Mouse (Mus musculus) midbrain, embryonic 13.5 days (tissue): ENCODE results near the gene Tmem125. TPM values are rescaled to one million over a fixed set of nuclear protein-coding genes. Genes with fewer than 3 reads are reported as not detected.

Source experiments
- ATAC-seq: fragments of 200-750 bp; cut with Nextera tagmentation; 2 replicates; pipeline ENCODE4 v1.8.0; 2017; ENCODE audit warnings: mild to moderate bottlenecking, moderate TSS enrichment, moderate library complexity
- H3K27ac ChIP-seq: fragments of 300-500 bp; sonication (generic); 2 replicates; pipeline ENCODE4 v1.5.1; 2015; ENCODE audit warnings: inconsistent platforms, mild to moderate bottlenecking, moderate library complexity
- H3K27me3 ChIP-seq: fragments of 300-500 bp; sonication (generic); 2 replicates; pipeline ENCODE4 v1.6.1; 2015; ENCODE audit warnings: mild to moderate bottlenecking, inconsistent platforms
- H3K36me3 ChIP-seq: fragments of 300-500 bp; sonication (generic); 2 replicates; pipeline ENCODE4 v1.6.1; 2015; ENCODE audit warnings: mild to moderate bottlenecking, inconsistent platforms
- H3K4me1 ChIP-seq: fragments of 300-500 bp; sonication (generic); replicated peaks from 2 replicates; pipeline ENCODE4 v1.6.1; 2015; ENCODE audit warnings: inconsistent platforms
- H3K4me2 ChIP-seq: fragments of 300-500 bp; sonication (generic); replicated peaks from 2 replicates; pipeline ENCODE4 v1.6.1; 2015; ENCODE audit warnings: moderate library complexity, mild to moderate bottlenecking, inconsistent platforms
- H3K4me3 ChIP-seq: fragments of 300-500 bp; sonication (generic); replicated peaks from 2 replicates; pipeline ENCODE4 v1.5.1; 2015; ENCODE audit warnings: mild to moderate bottlenecking, inconsistent platforms
- H3K9ac ChIP-seq: fragments of 300-500 bp; sonication (generic); replicated peaks from 2 replicates; pipeline ENCODE4 v1.6.1; 2015; ENCODE audit warnings: mild to moderate bottlenecking, inconsistent platforms
- H3K9me3 ChIP-seq: fragments of 300-500 bp; sonication (generic); 2 replicates; pipeline ENCODE4 v1.6.1; 2016; ENCODE audit warnings: mild to moderate bottlenecking, inconsistent platforms
- WGBS: fragments of 180-500 bp; shearing (Covaris S2); methylation state at CpG from one replicate; pipeline ENCODE4 v1.1.7; 2015; 5-methylcytosine and 5-hydroxymethylcytosine counted together
- polyA plus RNA-seq: library from polyadenylated mRNA; unstranded; fragments of >200 nt; fragmentation: Nextera tagmentation; extraction: Ambion mirVana; gene quantifications from 2 replicates; pipeline ENCODE4 v1.2.1, GENCODE M21; 2015

Gene Tmem125
- polyA plus RNA-seq, 1 experiment from 2014 or later, result not detected

DNA sequence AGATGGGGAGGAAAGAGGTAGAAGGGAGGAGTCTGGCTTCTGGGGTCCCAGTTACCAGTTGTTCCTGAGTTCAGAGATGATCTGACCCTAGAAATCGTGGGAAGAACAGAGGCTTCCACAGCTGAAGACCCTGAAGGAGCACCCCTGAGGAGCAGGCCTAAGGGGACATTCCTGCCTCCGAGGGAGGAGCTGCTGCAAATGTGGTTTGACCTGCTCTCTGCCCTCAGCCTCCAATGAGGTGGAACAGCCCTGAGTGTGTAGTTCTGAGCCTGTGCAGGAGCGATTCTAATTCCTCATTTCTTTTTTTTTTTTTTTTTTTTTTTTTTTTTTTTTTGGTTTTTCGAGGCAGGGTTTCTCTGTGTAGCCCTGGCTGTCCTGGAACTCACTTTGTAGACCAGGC lies 10.7 kb downstream of the Tmem125 start:
- Histone ChIP-seq H3K4me3 (no peak overlapping the region), H3K9me3 (no peaks in the 10 kb centered on the region), H3K27me3 (no peaks in the 10 kb centered on the region), H3K4me1 (no peaks in the 10 kb centered on the region), H3K27ac (no peak overlapping the region), H3K4me2 (no peak overlapping the region), H3K36me3 (no peaks in the 10 kb centered on the region), H3K9ac (no peak overlapping the region)
- no peak for ATAC-seq
- WGBS, result 51% methylated on average over 3 of the region's 4 CpGs

DNA sequence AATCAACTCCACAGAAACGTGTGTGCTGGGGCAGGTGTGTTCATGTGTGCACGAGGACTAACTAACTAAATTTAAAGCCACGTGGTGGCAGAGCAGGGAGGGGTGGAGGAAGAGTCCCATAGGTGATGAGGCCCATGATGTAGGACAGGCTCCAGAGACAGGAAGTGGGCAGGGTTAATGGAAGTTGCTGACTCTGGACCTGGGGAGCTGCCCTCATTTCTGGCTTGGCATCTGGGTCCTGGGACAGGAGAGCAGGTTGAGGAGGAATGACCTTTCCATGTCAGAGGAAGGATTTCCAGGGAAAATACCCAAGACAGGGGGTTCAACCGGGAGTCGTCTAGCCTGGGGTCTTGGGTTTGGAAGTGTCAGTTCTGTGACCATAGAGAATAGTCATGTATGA lies 11.2 kb downstream of the Tmem125 start:
- H3K4me2 ChIP-seq, result no peak overlapping the region

DNA sequence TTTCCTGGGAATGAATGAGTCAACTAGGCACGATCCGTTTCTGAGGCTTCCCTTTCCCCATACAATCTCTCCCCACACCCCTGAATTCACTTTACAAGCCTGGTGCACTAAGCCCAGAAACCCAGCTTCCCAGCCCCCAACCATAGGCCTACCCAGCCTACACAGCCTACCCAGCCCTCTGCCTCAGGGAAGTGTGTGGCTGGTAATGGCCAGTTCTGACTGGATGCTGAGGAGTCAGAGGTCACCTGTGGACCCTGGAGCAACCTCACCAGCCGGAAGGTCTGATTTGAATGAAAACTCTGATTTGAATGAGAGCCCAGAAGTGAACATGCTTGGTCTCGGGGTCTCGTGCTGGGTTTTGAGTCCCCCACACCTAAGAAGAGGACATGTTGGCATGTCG lies 16.1 kb downstream of the Tmem125 start:
- Histone ChIP-seq H3K4me2 (no peak overlapping the region), H3K9me3 (no peaks in the 10 kb centered on the region), H3K27ac (no peak overlapping the region), H3K4me1 (no peaks in the 10 kb centered on the region), H3K9ac (no peak overlapping the region), H3K27me3 (no peaks in the 10 kb centered on the region), H3K36me3 (no peaks in the 10 kb centered on the region), H3K4me3 (no peak overlapping the region)
- ATAC-seq, result no peak
- WGBS, result 82% methylated on average over 6 of the region's 6 CpGs

More for the DNA sequence above, 11.2 kb downstream of the Tmem125 start:
- no peaks in the 10 kb centered on the region for H3K9me3 ChIP-seq
- WGBS, result 80% methylated on average over 5 of the region's 5 CpGs
- ATAC-seq, result no peak
- no peaks in the 10 kb centered on the region for H3K27me3 ChIP-seq
- no peaks in the 10 kb centered on the region for H3K4me1 ChIP-seq
- H3K36me3 ChIP-seq, result no peaks in the 10 kb centered on the region
- H3K4me3 ChIP-seq, result no peak overlapping the region
- no peak overlapping the region for H3K27ac ChIP-seq
- H3K9ac ChIP-seq, result no peak overlapping the region

DNA sequence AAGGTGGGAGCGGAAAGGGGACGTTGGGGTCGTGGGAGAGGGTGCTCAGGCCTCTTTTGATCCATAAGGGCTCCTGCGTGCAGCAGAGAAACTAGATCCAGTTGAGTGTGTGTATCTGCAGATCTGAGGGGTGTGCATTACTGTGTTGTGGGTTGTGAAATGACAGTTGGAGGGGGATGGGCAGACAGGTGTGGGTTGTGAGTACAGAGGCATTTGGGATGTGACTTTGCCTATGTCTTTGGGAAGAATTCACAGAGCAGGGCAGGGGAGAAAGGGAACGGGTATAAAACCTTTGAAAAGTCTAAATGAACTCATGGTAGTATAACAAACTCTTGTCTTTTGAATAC lies 16.5 kb downstream of the Tmem125 start:
- no peak overlapping the region for H3K27ac ChIP-seq
- no peaks in the 10 kb centered on the region for H3K36me3 ChIP-seq
- ATAC-seq, result no peak
- H3K9ac ChIP-seq, result no peak overlapping the region
- H3K4me3 ChIP-seq, result no peak overlapping the region
- no peaks in the 10 kb centered on the region for H3K27me3 ChIP-seq
- no peaks in the 10 kb centered on the region for H3K4me1 ChIP-seq
- H3K9me3 ChIP-seq, result no peaks in the 10 kb centered on the region
- no peak overlapping the region for H3K4me2 ChIP-seq
- WGBS, result 44% methylated on average over 5 of the region's 5 CpGs

DNA sequence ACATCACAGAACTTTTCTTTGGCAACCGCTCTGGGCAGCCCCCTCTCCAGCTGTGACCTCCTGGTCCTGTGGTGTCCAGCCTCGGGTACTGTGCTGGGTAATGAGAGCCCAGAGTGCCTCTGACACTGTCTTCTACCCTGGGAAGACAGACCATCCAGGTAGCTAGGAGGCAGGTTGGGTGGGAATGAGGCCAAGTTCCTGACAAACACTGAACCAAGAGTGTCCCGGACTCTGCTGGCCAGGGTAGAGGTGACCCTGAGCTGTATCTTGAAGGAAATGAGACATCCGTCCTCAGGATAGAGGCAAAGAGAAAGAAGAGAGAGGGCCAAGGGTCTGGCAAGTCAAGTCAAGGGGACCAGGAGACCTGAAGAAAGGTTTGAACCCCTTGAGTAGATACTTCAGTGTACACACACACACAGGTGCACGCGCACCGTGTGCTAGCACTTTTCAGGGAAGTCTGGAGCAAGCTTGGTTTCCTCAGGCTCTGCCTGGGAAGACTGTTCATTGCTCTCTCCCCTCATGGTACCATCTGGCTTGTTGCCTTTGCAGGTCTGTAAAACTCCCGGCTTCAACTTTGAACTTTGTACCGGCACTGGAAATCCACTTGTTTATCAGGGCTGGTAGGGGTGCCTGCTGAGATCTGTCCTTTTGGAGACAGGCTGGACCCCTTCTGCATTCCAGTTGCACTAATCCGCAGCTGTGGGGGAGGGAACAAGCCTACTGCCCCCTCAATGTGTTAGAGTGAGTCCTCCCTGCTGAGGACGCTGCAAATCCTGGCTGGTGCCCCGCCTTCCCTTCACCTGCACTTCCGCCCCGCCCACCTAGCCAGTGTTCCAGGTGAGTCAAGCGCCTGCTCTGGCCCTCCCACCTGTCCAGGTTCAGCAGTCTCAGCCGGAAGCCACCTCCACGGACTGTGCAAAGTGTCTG lies 17.2 kb downstream of the Tmem125 start, which contains the start of gene 2610528J11Rik:
Gene 2610528J11Rik, plus strand, starts transcription at position 592 of the 927 bp plus-strand sequence.
- H3K27ac ChIP-seq, result no peak within 1 kb of the TSS
- 33% methylated on average over 17 of the region's 17 CpGs for WGBS

DNA sequence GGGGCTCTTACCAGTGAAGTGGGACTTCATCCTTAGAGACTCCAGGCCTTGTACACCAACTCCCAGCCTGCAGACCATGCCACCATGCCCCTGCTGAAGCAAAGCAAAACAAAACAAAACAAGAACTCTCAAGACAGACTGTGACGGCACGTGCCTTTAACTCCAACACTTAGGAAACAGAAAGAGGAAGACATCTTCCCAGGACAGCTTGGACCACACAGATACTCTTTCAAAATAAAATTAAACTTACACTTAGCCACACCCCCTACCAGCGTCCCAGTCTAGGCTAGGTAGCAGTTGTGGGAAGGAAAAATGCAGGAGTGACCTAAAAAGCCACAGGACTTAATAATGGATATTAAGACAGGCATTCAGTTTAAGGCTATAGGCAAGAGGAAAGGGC lies 18.1 kb downstream of the Tmem125 start:
- no peak overlapping the region for H3K9ac ChIP-seq
- H3K4me2 ChIP-seq, result no peak overlapping the region
- H3K4me1 ChIP-seq, result no peaks in the 10 kb centered on the region
- no peaks in the 10 kb centered on the region for H3K27me3 ChIP-seq
- H3K4me3 ChIP-seq, result no peak overlapping the region
- no peaks in the 10 kb centered on the region for H3K36me3 ChIP-seq
- no peak overlapping the region for H3K27ac ChIP-seq
- WGBS, result 91% methylated on average over 3 of the region's 3 CpGs
- ATAC-seq, result no peak
- no peaks in the 10 kb centered on the region for H3K9me3 ChIP-seq

More for the DNA sequence above, 17.2 kb downstream of the Tmem125 start, which contains the start of gene 2610528J11Rik:
- Histone ChIP-seq H3K27me3 (no peaks in the 10 kb centered on the region), H3K4me3 (no peak within 1 kb of the TSS), H3K4me2 (no peak within 1 kb of the TSS), H3K9ac (no peak within 1 kb of the TSS), H3K9me3 (no peaks in the 10 kb centered on the region), H3K36me3 (no peaks in the 10 kb centered on the region), H3K4me1 (no peaks in the 10 kb centered on the region)
- no peak for ATAC-seq

DNA sequence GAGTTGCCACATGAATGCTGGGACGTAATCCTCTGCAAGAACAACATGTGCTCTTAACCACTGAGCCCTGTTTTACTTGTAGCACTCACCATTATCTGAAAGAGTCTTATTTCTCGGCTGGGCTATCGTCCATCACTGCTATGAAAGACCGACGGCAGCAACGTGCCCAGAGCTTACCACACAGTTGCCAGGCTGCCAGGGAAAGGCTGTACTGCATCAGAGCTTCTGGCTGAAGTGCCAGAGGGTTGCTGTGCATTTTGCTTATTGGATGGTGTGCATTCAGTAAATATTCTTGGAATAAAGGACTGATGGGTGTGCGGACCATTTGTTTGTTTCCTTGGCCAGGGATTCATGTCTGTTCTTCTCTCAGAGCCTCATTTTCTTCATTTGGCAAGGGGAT lies 19.9 kb downstream of the Tmem125 start:
- no peak overlapping the region for H3K27ac ChIP-seq
- no peak overlapping the region for H3K9ac ChIP-seq
- H3K4me1 ChIP-seq, result no peaks in the 10 kb centered on the region
- 80% methylated on average over 7 of the region's 7 CpGs for WGBS
- H3K9me3 ChIP-seq, result no peaks in the 10 kb centered on the region
- H3K36me3 ChIP-seq, result no peaks in the 10 kb centered on the region
- no peak for ATAC-seq
- no peaks in the 10 kb centered on the region; the same call in 1 of the 2 replicates for H3K27me3 ChIP-seq
- no peak overlapping the region for H3K4me2 ChIP-seq
- no peak overlapping the region for H3K4me3 ChIP-seq

DNA sequence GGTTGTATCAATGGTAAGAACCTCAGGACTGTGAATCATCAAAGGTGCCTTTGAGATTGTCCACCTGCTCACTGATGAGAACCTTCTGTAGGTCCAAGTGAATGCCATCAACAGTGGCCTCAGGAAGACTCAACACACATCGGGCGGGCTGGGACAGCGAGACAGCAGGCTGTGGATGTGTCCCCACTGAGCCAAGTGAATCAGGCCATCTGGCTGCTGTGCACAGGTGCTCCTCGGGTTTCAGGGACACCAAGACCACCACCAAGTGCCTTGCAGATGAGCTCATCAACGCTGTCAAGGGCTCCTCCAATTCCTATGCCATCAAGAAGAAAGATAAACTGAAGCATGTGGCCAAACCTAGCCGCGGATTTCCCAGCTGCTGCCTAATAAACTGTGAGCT lies 21.6 kb downstream of the Tmem125 start:
- Histone ChIP-seq H3K4me1 (peaks cover 4% of the 10 kb centered on the region), H3K4me3 (no peak overlapping the region), H3K27me3 (peaks cover 6% of the 10 kb centered on the region; the same call in 1 of the 2 replicates), H3K4me2 (no peak overlapping the region), H3K36me3 (no peaks in the 10 kb centered on the region), H3K27ac (no peak overlapping the region), H3K9me3 (no peaks in the 10 kb centered on the region), H3K9ac (no peak overlapping the region)
- ATAC-seq, result no peak
- WGBS, result 87% methylated on average over 7 of the region's 7 CpGs

DNA sequence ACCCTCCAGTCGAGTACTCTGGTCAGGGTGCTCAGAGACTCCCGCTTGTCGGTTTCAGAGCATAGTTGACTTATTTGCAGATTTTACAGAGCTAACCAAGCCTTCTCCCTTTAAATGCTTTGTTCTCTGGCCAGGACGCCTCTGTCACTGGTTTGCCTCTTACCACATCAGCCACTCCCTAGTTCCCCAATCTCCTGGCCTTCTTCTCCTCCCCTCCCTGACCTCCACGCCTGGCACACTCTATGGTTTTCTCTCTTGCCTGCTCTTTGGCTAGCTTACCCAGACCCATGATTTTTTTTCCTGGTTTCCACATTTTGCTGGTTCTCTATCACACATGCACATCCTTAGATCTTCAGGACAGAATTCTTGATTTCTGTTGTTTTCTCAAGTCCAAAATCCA lies 25.6 kb downstream of the Tmem125 start:
- Histone ChIP-seq H3K4me3 (no peak overlapping the region), H3K36me3 (no peaks in the 10 kb centered on the region), H3K4me2 (no peak overlapping the region), H3K27ac (no peak overlapping the region), H3K27me3 (peaks cover 6% of the 10 kb centered on the region; the same call in 1 of the 2 replicates), H3K9ac (no peak overlapping the region), H3K4me1 (peaks cover 18% of the 10 kb centered on the region), H3K9me3 (no peaks in the 10 kb centered on the region)
- WGBS, result 74% methylated on average over 5 of the region's 5 CpGs
- ATAC-seq, result no peak

DNA sequence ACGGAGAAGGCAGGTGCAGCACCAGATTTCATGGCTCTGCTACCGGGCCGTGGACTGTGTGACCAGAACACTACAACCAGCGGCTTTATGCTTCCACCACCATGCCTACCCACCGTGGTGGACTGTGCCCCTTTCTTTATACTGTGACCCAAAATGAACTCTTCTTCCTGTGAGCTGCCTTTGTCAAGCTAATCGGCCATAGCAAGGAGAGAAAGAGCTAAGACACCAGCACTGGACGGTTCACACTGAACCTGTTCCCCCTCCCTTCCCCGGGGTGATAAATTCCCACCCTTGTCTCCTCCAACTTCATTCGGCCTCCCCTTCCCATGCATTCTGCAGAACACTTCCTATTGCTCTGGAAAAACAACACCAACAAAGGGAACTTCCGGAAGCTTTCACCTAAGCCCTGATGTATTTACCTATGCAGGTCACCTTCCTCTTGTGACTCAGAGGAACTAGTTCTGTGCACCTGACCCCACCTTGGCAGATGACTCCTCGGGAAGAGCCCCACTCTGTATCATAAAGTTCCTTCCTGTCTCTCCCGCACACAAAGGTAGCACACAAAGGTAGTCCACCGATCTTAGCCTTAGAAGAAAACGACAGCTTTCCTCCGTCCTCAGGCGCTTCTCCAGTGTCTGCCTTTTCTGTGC lies 26.2 kb downstream of the Tmem125 start:
- Histone ChIP-seq H3K4me1 (peaks cover 18% of the 10 kb centered on the region), H3K4me3 (no peak overlapping the region), H3K27me3 (peaks cover 6% of the 10 kb centered on the region; the same call in 1 of the 2 replicates), H3K27ac (no peak overlapping the region), H3K9me3 (no peaks in the 10 kb centered on the region), H3K36me3 (no peaks in the 10 kb centered on the region), H3K4me2 (peak overlapping the region; percentile 9; the same call in 1 of the 2 replicates), H3K9ac (no peak overlapping the region)
- WGBS, result 35% methylated on average over 16 of the region's 16 CpGs
- no peak; the same call in none of the 2 replicates for ATAC-seq

DNA sequence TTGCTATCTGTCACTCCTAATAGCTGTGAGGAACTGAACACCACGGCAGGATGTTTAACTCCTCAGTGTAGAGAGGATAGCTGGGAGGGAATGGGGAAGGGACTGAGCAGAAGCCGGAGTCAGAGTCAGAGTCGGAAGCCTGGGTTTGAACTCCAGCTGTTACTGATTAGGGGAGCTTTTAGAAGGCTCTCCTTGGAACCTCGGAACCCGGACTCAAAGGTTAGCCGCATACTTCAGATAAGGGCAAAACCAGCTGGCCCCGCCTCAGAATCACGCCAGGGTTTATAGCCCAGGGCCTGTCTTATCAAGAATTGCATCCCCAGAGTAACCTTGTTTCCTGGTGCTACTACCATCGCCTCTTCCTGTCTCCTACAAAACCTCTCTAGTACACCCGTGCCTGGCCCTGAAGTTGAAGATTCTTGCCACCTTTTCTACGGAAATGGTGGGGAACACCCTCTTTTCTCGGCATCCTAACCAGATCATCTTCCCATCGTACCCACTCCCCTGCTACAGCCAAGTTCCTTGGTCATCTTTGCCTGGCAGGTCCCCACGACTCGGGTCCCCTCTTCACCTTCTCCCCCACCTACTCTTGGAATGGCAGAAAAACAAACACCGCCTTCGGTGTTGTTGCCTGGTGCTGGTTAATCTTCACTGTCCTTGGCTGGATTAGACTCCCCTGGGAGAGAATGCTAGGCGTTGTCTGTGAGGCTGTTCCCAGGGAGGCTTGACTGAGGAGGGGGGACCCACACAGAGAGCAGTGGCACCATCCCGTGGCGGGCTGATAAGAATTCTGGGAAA lies 26.9 kb downstream of the Tmem125 start:
- WGBS, result 29% methylated on average over 20 of the region's 20 CpGs
- Histone ChIP-seq H3K4me2 (peak overlapping the region; percentile 9; the same call in 1 of the 2 replicates), H3K27me3 (peaks cover 6% of the 10 kb centered on the region; the same call in 1 of the 2 replicates), H3K9ac (no peak overlapping the region), H3K4me3 (no peak overlapping the region), H3K27ac (no peak overlapping the region), H3K4me1 (peaks cover 18% of the 10 kb centered on the region), H3K9me3 (no peaks in the 10 kb centered on the region), H3K36me3 (no peaks in the 10 kb centered on the region)
- ATAC-seq, result peak; percentile 30; the same call in 1 of the 2 replicates
